Mouse (Mus musculus): ENCODE measurements around the gene Zfp708.

- no peak for TF ChIP-seq CTCF (IDR thresholded peaks at IDR 0.05; ENCODE audit: low read depth)
- no peak for TF ChIP-seq EP300 (optimal IDR thresholded peaks at IDR 0.05)
These were observed 37.5 kb downstream of the Zfp708 start for GRCm38 (mm10) chr13:67060161-67060785.

Measured in stomach, postnatal 0 days (tissue).